Mouse (Mus musculus): ENCODE measurements at regions not wholly inside any gene's neighbourhood (a gene's known extent, or its start where the extent isn't known, plus 50 kb on each side); places are given as distances from the start of the nearest gene placed in this dataset.
"Not testable (repeated sequence)": the region's sequence is repeated elsewhere in the genome, so short reads cannot be mapped to it uniquely, and the experiment has no call there.

DNA sequence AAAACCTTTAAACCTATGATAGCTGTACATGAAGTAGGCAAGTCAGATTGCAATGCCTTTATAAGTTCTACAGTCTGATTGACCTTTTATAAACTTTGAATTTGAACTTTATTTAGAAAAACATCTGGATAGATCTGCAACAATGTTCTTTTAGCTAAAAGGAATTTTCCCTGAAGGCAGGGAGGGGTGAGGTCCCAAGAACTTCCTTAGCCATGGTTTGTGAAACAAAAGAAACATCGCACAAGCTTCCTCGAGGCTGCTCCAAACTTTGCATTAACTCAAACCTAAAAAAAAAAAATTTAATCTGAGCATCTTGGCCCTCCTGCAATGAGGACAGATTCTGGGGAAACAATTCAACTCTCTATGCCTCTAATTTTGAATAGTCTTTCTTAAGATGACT lies 854.8 kb upstream of the Gm8797 start:
- DNase-seq (ENCODE audit: extremely low spot score in 1 of 2, low spot score in 2 of 2): no peak

DNA sequence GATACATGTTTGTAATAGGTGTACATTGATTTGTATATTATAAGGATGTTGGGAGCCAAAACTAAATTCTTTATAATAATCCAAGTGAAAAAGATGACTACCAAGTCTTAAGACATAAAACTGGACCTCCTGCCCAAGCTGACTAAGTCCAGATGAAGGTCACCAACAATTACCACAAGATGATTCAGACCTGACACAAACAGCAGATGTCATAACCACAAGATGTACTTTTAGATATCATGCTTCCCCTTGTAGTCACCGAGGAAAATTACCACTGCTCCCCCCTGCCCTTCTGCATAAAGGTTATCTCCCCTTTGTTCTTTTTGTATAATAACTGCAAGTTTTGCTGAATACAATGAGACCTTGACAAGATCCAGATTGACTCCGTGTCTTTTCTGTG lies 843.0 kb upstream of the Gm8797 start:
- DNase-seq (ENCODE audit: extremely low spot score in 1 of 2, low spot score in 2 of 2); intact Hi-C loops (cut with DNase I): not testable (repeated sequence)

More for the DNA sequence above, 854.8 kb upstream of the Gm8797 start:
- intact Hi-C loops (cut with DNase I): no loop called here

DNA sequence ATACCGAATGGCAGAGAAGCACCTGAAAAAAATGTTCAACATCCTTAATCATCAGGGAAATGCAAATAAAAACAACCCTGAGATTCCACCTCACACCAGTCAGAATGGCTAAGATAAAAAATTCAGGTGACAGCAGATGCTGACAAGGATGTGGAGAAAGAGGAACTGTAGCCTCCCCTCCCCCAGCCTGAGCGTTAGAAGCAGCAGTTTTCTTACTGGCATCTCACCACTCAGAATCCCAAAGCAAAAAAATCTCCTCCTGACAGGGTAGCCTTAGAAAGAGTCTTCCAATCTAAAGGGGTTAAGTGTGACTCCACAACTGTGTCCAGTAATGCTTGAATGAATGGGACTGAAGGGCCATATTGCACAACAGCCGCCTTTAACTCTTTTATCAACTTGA lies 819.9 kb upstream of the Gm8797 start:
- intact Hi-C loops (cut with DNase I); DNase-seq (ENCODE audit: extremely low spot score in 1 of 2, low spot score in 2 of 2): not testable (repeated sequence)

DNA sequence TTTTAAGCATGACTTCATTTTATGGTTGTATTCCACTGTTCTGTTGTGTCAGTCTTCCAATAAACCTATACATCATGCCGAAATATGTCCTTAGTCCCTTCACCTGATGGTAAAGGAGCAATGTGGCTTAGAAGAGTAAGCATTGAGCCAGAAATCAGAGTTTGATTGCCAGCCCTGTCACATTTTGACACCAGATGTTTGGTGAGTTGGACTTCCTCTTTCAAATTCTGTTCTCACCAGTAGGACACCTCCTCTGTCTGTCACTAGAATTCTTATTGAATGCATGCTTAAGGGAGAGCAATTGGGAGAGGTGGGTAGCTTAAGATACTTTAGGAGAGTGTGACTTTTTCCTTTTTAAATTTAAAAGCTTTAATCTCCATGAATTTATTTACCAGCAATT lies 779.1 kb upstream of the Gm8797 start:
- intact Hi-C loops (cut with DNase I): no loop called here
- no peak for DNase-seq (ENCODE audit: extremely low spot score in 1 of 2, low spot score in 2 of 2)

DNA sequence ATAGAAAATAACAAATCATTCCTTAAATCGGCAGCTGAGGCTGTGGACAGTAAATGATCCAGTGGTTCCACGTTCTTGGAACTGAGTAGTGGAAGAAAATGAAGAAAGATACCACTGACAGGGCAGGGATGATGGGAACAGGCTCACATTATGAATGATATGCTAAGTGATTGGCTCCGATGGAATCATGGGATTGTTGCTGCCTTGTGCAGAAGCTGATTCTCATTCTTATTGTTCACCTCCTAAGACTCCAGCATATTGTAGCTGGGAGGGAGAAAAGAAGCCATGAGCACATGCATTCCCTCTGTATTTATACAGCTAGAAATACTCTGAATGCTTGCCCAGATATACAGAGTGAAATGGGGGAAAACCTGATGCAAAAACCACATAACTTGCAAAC lies 777.3 kb upstream of the Gm8797 start:
- DNase-seq (ENCODE audit: extremely low spot score in 1 of 2, low spot score in 2 of 2): no peak
- intact Hi-C loops (cut with DNase I): no loop called here

DNA sequence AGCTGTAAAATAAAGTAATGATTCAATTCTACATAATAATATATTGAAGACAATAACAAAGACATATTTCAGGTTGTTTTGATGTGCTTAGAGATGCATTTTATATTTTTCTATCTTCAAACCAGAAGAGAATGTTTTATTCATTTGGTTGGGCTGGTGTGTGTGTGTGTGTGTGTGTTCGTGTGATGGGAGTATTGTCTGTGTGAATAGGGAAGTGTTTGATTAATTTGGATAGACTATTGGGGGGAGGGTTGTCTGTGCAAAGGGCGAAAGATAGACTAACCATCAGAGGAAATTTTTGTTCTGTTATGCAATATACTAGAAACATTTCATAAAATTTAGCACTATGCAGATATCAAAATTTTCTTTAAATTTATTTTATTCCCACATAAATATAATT lies 776.8 kb upstream of the Gm8797 start:
- intact Hi-C loops (cut with DNase I): no loop called here

DNA sequence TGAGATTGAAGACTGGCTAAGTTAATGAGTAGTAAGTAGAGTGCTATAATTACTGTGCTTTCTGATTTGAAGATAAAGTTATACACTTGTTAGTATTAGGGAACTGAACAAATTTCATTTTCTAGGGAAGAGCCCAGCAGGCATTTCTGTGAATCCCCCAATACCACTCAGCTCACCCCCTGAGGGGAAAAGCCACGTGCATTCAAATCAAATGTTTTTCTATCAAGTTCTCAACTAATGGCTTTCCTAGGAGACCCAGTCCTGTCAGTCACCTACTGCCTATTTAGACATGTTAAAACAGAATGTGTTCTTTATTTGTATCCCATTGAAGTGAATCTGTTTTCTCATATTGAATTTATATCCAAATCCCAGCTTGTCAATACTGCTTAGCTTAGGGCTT lies 775.9 kb upstream of the Gm8797 start:
- DNase-seq (ENCODE audit: extremely low spot score in 1 of 2, low spot score in 2 of 2): no peak
- intact Hi-C loops (cut with DNase I): no loop called here

More for the DNA sequence above, 776.8 kb upstream of the Gm8797 start:
- no peak for DNase-seq (ENCODE audit: extremely low spot score in 1 of 2, low spot score in 2 of 2)

DNA sequence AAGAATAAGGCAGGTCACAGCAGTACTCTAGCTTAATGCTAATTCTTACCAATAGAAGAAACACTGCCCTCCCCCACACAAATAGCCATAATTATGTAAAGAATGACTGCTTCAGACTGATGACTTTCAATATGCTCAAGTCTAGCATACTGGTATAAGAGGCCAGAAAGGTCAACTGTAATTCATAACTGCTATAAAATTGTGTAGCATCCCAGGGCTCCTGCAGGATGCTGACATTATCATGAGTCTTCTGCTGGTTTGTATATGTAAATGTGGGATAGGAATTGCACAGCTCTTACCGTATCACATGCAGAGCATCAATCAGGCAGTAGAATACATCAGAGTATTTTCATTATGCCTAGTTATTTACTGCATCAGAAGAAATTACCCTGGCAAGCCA lies 774.3 kb upstream of the Gm8797 start:
- no peak for DNase-seq (ENCODE audit: extremely low spot score in 1 of 2, low spot score in 2 of 2)
- intact Hi-C loops (cut with DNase I): no loop called here

DNA sequence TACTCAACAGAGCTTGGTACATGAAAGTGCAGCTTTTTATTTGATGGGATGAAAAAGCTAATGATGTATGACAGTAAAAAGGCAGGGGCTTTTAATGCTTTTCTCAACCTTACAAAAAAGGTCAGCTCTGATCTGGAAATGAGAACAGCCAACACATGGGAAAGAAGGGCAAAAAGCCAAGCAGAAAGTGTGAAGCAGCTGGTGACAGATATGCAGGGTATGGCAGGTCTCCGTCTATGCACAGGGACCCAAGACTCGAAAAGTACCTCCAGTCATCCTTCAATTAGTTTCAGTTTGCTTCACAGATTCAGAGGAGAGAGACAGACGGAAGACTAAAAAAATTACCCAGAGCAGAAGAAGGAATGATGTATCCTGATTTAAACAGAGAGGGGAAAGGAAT lies 732.9 kb upstream of the Gm8797 start:
- no peak for DNase-seq (ENCODE audit: extremely low spot score in 1 of 2, low spot score in 2 of 2)

More for the DNA sequence above, 732.9 kb upstream of the Gm8797 start:
- intact Hi-C loops (cut with DNase I): no loop called here
